ENCODE assay signal across 17 mouse cellular contexts in the genomic region with DNA sequence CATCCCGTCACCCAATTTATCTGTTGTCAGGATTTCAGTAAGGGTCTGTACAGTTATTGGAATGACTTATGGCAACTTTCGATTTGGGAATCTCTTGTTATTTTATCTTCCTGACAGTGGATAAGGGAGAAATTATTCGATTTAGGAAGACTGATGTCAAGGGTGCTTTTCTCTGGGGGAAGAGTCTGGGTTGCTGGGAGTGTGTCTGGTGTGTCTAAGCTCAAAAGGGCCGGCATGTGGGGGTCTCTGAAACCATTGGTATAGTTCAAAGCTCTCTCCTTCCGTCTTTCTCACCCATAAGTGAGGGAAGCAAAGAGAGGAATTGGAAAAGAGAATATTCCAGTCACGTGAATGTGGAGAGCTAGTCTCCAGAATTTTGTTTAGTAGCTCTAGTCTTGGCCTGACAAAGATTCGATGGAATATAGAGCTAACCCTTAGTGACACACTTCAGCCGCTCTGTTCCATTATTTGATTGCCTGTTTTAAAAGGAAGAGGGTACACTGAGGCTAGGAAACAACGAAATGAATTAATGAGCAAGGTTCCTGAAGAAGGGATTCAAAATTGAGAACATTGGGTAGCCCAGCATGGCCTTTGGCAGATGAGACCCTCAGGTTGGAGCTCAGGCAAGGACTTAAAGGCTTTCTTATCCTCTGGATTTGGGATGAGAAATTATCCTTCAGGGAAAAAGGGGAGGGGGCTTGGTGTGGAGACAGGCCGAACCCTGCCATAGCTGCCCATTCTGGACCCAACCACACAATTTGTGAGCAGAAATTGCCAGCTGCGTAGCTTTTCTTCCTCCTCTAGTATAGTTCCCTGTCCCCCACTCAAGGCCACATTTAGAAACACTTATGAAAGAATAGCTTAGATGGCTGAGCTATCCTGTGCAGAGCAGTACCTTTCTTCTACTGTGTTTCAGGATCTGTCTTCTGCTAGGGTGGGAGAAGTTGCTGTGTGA. TPM values are rescaled to one million over a fixed set of nuclear protein-coding genes. Genes with fewer than 3 reads are reported as not detected.
DNase-seq lines count a peak whose midpoint lies in the region; ATAC-seq and TF ChIP-seq lines count a peak whose summit lies in the region.
"Had no signal": no experiment of that assay in that cellular context is flagged by ENCODE, and none has a peak within 500 bp of the region (broad histone marks: within the 10 kb centered on the region; RNA-seq: fewer than 3 reads in every experiment).

No protein-coding gene starts in this region.

- 3% methylated on average over 11 of the region's 11 CpGs for WGBS in midbrain, embryonic 14.5 days
- 5% methylated on average over 11 of the region's 11 CpGs for WGBS in midbrain, embryonic 13.5 days
- WGBS in hindbrain, embryonic 14.5 days: 7% methylated on average over 11 of the region's 11 CpGs

- H3K36me3 ChIP-seq in midbrain, embryonic 14.5 days (ENCODE audit: control insufficient read depth, insufficient read depth, low read length): no peaks in the 10 kb centered on the region
- H3K36me3 ChIP-seq in midbrain, embryonic 13.5 days: no peaks in the 10 kb centered on the region
- H3K36me3 ChIP-seq in hindbrain, embryonic 14.5 days (replicated peaks; ENCODE audit: control insufficient read depth, insufficient read depth): no peaks in the 10 kb centered on the region
- H3K36me3 ChIP-seq: G1E; heart, embryonic 10.5 days; neural tube, embryonic 13.5 days had no signal

- TF ChIP-seq CTCF in gastrocnemius, adult 2 months (IDR thresholded peaks at IDR 0.05): no peak
- TF ChIP-seq CTCF in left cerebral cortex, adult 2 months (IDR thresholded peaks at IDR 0.05): no peak

- peaks cover 96% of the 10 kb centered on the region for H3K27me3 ChIP-seq in midbrain, embryonic 14.5 days (ENCODE audit: control insufficient read depth, insufficient read depth, low read length)
- peaks cover 97% of the 10 kb centered on the region for H3K27me3 ChIP-seq in midbrain, embryonic 13.5 days
- H3K27me3 ChIP-seq in hindbrain, embryonic 14.5 days (ENCODE audit: control insufficient read depth, insufficient read depth, low read length): peaks cover 95% of the 10 kb centered on the region

- H3K27ac ChIP-seq in gastrocnemius, adult 2 months: peak overlapping the region; percentile 98
- no peak overlapping the region for H3K27ac ChIP-seq in midbrain, embryonic 14.5 days (replicated peaks; ENCODE audit: low read depth, low read length)
- no peak overlapping the region for H3K27ac ChIP-seq in midbrain, embryonic 13.5 days
- no peak overlapping the region for H3K27ac ChIP-seq in hindbrain, embryonic 14.5 days
- no peak overlapping the region for H3K27ac ChIP-seq in left cerebral cortex, adult 2 months
- H3K27ac ChIP-seq: heart, embryonic 10.5 days; neural tube, embryonic 13.5 days had no signal

- H3K4me3 ChIP-seq in gastrocnemius, adult 2 months: peak overlapping the region; percentile 93
- H3K4me3 ChIP-seq in midbrain, embryonic 14.5 days (replicated peaks; ENCODE audit: low read depth, low read length): no peak overlapping the region
- H3K4me3 ChIP-seq in midbrain, embryonic 13.5 days (replicated peaks): no peak overlapping the region
- no peak overlapping the region for H3K4me3 ChIP-seq in hindbrain, embryonic 14.5 days (replicated peaks; ENCODE audit: low read length)
- no peak overlapping the region for H3K4me3 ChIP-seq in left cerebral cortex, adult 2 months
- H3K4me3 ChIP-seq: neural tube, embryonic 13.5 days had no signal

- no peak for ATAC-seq in midbrain, embryonic 14.5 days (ENCODE audit: low FRiP score, low TSS enrichment)
- no peak for ATAC-seq in midbrain, embryonic 13.5 days
- ATAC-seq in hindbrain, embryonic 14.5 days (ENCODE audit: low FRiP score): no peak

- no peaks in the 10 kb centered on the region for H3K9me3 ChIP-seq in midbrain, embryonic 14.5 days (ENCODE audit: control insufficient read depth, low read length)
- H3K9me3 ChIP-seq in midbrain, embryonic 13.5 days: no peaks in the 10 kb centered on the region
- no peaks in the 10 kb centered on the region for H3K9me3 ChIP-seq in hindbrain, embryonic 14.5 days (ENCODE audit: control insufficient read depth, low read length)
- H3K9me3 ChIP-seq: heart, embryonic 10.5 days; neural tube, embryonic 13.5 days had no signal

- H3K4me2 ChIP-seq in midbrain, embryonic 14.5 days (ENCODE audit: low read length): no peak overlapping the region
- H3K4me2 ChIP-seq in midbrain, embryonic 13.5 days (replicated peaks): no peak overlapping the region
- no peak overlapping the region for H3K4me2 ChIP-seq in hindbrain, embryonic 14.5 days (replicated peaks)
- H3K4me2 ChIP-seq: neural tube, embryonic 13.5 days had no signal

- intact Hi-C loops in gastrocnemius, adult 2 months (cut with DNase I): loop anchor here (2.0 to 10.0 kb wide), 4 partner anchors 33 to 567 kb away; no protein-coding TSS in a partner anchor
- intact Hi-C loops in gastrocnemius, postnatal 14 days (cut with DNase I; ENCODE audit: low total_unique reads): no loop called here
- intact Hi-C loops in left cerebral cortex, postnatal 36 days (cut with DNase I): loop anchor here (2.0 kb wide), 1 partner anchor 19 kb away; no protein-coding TSS in a partner anchor
- intact Hi-C loops in left cerebral cortex, adult 2 months (cut with DNase I): no loop called here

- 0 out of 2 replicates have a peak, but pooled peaks cover 8% of the 10 kb centered on the region for H3K4me1 ChIP-seq in midbrain, embryonic 14.5 days (ENCODE audit: control insufficient read depth, insufficient read depth, low read length)
- H3K4me1 ChIP-seq in midbrain, embryonic 13.5 days (replicated peaks): peaks cover 12% of the 10 kb centered on the region
- no peaks in the 10 kb centered on the region for H3K4me1 ChIP-seq in hindbrain, embryonic 14.5 days (replicated peaks; ENCODE audit: control insufficient read depth, insufficient read depth, low read length)

- no peak for DNase-seq in gastrocnemius, adult 2 months
- DNase-seq in gastrocnemius, postnatal 14 days: no peak
- DNase-seq in midbrain, embryonic 14.5 days: peak; percentile 41
- DNase-seq in hindbrain, embryonic 14.5 days (ENCODE audit: low spot score): peak; percentile 23
- no peak for DNase-seq in left cerebral cortex, postnatal 36 days (ENCODE audit: low spot score in 2 of 2)
- no peak for DNase-seq in spleen, postnatal 36 days (ENCODE audit: low spot score in 2 of 2)
- no peak for DNase-seq in left cerebral cortex, adult 2 months (ENCODE audit: extremely low spot score in 1 of 2, low spot score in 2 of 2)
- DNase-seq: B cell, adult 2 months; heart, postnatal 36 days; kidney, adult 9 months; lung, adult 18-20 months; right cerebral cortex, postnatal 14 days had no signal

- no peak overlapping the region for H3K9ac ChIP-seq in midbrain, embryonic 14.5 days (replicated peaks; ENCODE audit: low read length)
- H3K9ac ChIP-seq in midbrain, embryonic 13.5 days (replicated peaks): no peak overlapping the region
- no peak overlapping the region for H3K9ac ChIP-seq in hindbrain, embryonic 14.5 days
- H3K9ac ChIP-seq: neural tube, embryonic 13.5 days had no signal

RNA-seq across cellular contexts. Expression of gene Tbx15, which starts 15.5 kb away (rescaled TPM):
- total RNA-seq in gastrocnemius, adult 2 months (2021): 100 to 1,000 TPM; 105 to 145 TPM
- 100 to 1,000 TPM; 116 to 149 TPM for total RNA-seq in gastrocnemius, postnatal 14 days (2021)
- 0.13 and 0.92 TPM in 2 replicates for polyA plus RNA-seq in midbrain, embryonic 14.5 days (2014; fragmentation: Nextera tagmentation; extraction: Ambion mirVana)
- 0.35 and 0.39 TPM in 2 replicates for polyA plus RNA-seq in midbrain, embryonic 13.5 days (2015; fragmentation: Nextera tagmentation; extraction: Ambion mirVana)
- 0.32 and 0.82 TPM in 2 replicates for polyA plus RNA-seq in hindbrain, embryonic 14.5 days (2014; fragmentation: Nextera tagmentation; extraction: Ambion mirVana)
- 1 to 10 TPM in 1 of 2 experiments, under 1 TPM in 1; 0.84 to 1.1 TPM for total RNA-seq in left cerebral cortex, postnatal 36 days (2021)
- total RNA-seq in left cerebral cortex, adult 2 months (2021): 1 to 10 TPM in 1 of 2 experiments, under 1 TPM in 1; 0.87 to 1.1 TPM
- total RNA-seq: megakaryocyte progenitor cell, adult 5-6 weeks had no signal
- polyA plus RNA-seq: G1E had no signal

Comparison
In these comparisons a context has a peak if more than half of its experiments do, and no peak if none do; other contexts are left out.
1. intact Hi-C loops: an anchor here in gastrocnemius, adult 2 months (2.0 to 10.0 kb wide) and left cerebral cortex, postnatal 36 days (2.0 kb wide); none called in gastrocnemius, postnatal 14 days and left cerebral cortex, adult 2 months.
2. DNase-seq: peak in midbrain, embryonic 14.5 days (single experiment) and hindbrain, embryonic 14.5 days (single experiment); none in gastrocnemius, adult 2 months (single experiment), gastrocnemius, postnatal 14 days (single experiment), left cerebral cortex, postnatal 36 days (0 of 2), spleen, postnatal 36 days (0 of 2) and left cerebral cortex, adult 2 months (0 of 2).
3. RNA of gene Tbx15, which starts 15.5 kb away (total RNA-seq): 116 to 149 TPM in gastrocnemius, postnatal 14 days and 105 to 145 TPM in gastrocnemius, adult 2 months; 0.84 to 1.1 TPM in left cerebral cortex, postnatal 36 days and 0.87 to 1.1 TPM in left cerebral cortex, adult 2 months; every median in the first group is over 10 times any median in the second.